Mouse (Mus musculus) heart, adult 2 months (tissue): ENCODE data around the gene Phospho1. TPM values are rescaled to one million over a fixed set of nuclear protein-coding genes. Genes with fewer than 3 reads are reported as not detected.

Source experiments
- DNase-seq, 2 experiments: peaks; one replicate each; pipeline ENCODE4 v3.0.0; 2021
- H3K27ac ChIP-seq: fragments of 200-600 bp; 2 replicates; pipeline ENCODE4 v1.8.1; 2022
- H3K27me3 ChIP-seq: fragments of 200-500 bp; 2 replicates; pipeline ENCODE4 v1.6.1; 2012; ENCODE audit warnings: mild to moderate bottlenecking, low read length, inconsistent platforms, mixed read lengths; ENCODE audit not compliant: control insufficient read depth, insufficient read depth
- H3K36me3 ChIP-seq: fragments of 200-500 bp; 2 replicates; pipeline ENCODE4 v1.6.1; 2012; ENCODE audit warnings: low read length, inconsistent platforms; ENCODE audit not compliant: control insufficient read depth, insufficient read depth
- H3K4me1 ChIP-seq: fragments of 200-500 bp; 2 replicates; pipeline ENCODE4 v1.6.1; 2011; ENCODE audit warnings: low read length; ENCODE audit not compliant: control insufficient read depth, insufficient read depth
- H3K4me3 ChIP-seq: fragments of 200-600 bp; 2 replicates; pipeline ENCODE4 v1.8.1; 2022
- H3K79me2 ChIP-seq: fragments of 200-500 bp; replicated peaks from 2 replicates; pipeline ENCODE4 v1.6.1; 2012; ENCODE audit warnings: mild to moderate bottlenecking, inconsistent platforms, low read length, moderate library complexity, mixed read lengths; ENCODE audit not compliant: control insufficient read depth, insufficient read depth
- H3K9ac ChIP-seq: fragments of 200-500 bp; 2 replicates; pipeline ENCODE4 v1.6.1; 2012; ENCODE audit warnings: low read depth, mild to moderate bottlenecking, control low read depth, inconsistent platforms, low read length, mixed read lengths
- CTCF ChIP-seq: fragments of 200-600 bp; IDR thresholded peaks from 2 replicates; pipeline ENCODE4 v1.8.1; 2022; ENCODE audit warnings: antibody characterized with exemption, mild to moderate bottlenecking, moderate library complexity
- EP300 ChIP-seq: fragments of 200-500 bp; IDR thresholded peaks from 2 replicates; pipeline ENCODE4 v1.6.1; 2011; ENCODE audit warnings: low read depth, low read length, control low read depth; ENCODE audit not compliant: insufficient read depth
- POLR2A ChIP-seq: fragments of 200-500 bp; IDR thresholded peaks from 2 replicates; pipeline ENCODE4 v1.6.1; 2011; ENCODE audit warnings: mild to moderate bottlenecking, low read depth, low read length, control low read depth; ENCODE audit not compliant: insufficient read depth
- WGBS: fragments of 180-500 bp; shearing (Covaris S2); methylation state at CpG from one replicate; pipeline ENCODE4 v1.1.7; 2018; 5-methylcytosine and 5-hydroxymethylcytosine counted together
- intact Hi-C: fragments of 180-260 bp; cut with DNase I; formaldehyde crosslinking; loops from one replicate; pipeline ENCODE4 v1.15.1; 2025
- polyA plus RNA-seq: library from polyadenylated mRNA; depleted of rRNA; stranded (reverse); fragments of >200 nt; gene quantifications from 2 replicates; pipeline ENCODE4 v1.2.3, GENCODE M21; 2012
- total RNA-seq, 2 experiments: library from RNA; stranded (reverse); gene quantifications; 2 replicates each; pipeline ENCODE4 v1.2.3; 2021

Phospho1 gene
- total and polyA plus RNA-seq, 3 experiments, result 181 to 244 (median 206) TPM

GRCm38 (mm10) chr11:95807884-95808283, 16.4 kb upstream of the Phospho1 start:
- Histone ChIP-seq H3K36me3 (no peaks in the 10 kb centered on the region), H3K9ac (no peak overlapping the region), H3K27me3 (no peaks in the 10 kb centered on the region), H3K79me2 (no peaks in the 10 kb centered on the region), H3K4me3 (no peak overlapping the region), H3K27ac (no peak overlapping the region), H3K4me1 (peaks cover 9% of the 10 kb centered on the region)
- intact Hi-C loops, result no loop called here
- DNase-seq, result no peak
- WGBS, result 97% methylated on average over 5 of the region's 5 CpGs
- TF ChIP-seq EP300 (no peak), POLR2A (no peak), CTCF (no peak)

- 29% methylated on average over 5 of the region's 5 CpGs for WGBS
- Histone ChIP-seq H3K79me2 (no peaks in the 10 kb centered on the region), H3K27ac (peak overlapping the region; percentile 40), H3K4me3 (no peak overlapping the region), H3K36me3 (no peaks in the 10 kb centered on the region), H3K27me3 (no peaks in the 10 kb centered on the region), H3K4me1 (peaks cover 9% of the 10 kb centered on the region), H3K9ac (no peak overlapping the region)
- intact Hi-C loops, result no loop called here
- TF ChIP-seq CTCF, result no peak
- no peak for TF ChIP-seq POLR2A
- TF ChIP-seq EP300, result no peak
- peak in 1 of 2 experiments; percentile 70 for DNase-seq
These were observed 15.8 kb upstream of the Phospho1 start for GRCm38 (mm10) chr11:95808448-95809011.

GRCm38 (mm10) chr11:95809603-95810002, 14.7 kb upstream of the Phospho1 start:
- Histone ChIP-seq H3K9ac (no peak overlapping the region), H3K79me2 (no peaks in the 10 kb centered on the region), H3K27ac (no peak overlapping the region), H3K36me3 (no peaks in the 10 kb centered on the region), H3K4me3 (no peak overlapping the region), H3K27me3 (no peaks in the 10 kb centered on the region), H3K4me1 (peaks cover 9% of the 10 kb centered on the region)
- intact Hi-C loops, result no loop called here
- WGBS, result 44% methylated on average over 5 of the region's 5 CpGs
- DNase-seq, result no peak
- TF ChIP-seq POLR2A, result no peak

- Histone ChIP-seq H3K36me3 (no peaks in the 10 kb centered on the region), H3K27ac (no peak overlapping the region), H3K4me3 (no peak overlapping the region), H3K4me1 (peaks cover 2% of the 10 kb centered on the region), H3K27me3 (no peaks in the 10 kb centered on the region), H3K9ac (no peak overlapping the region), H3K79me2 (no peaks in the 10 kb centered on the region)
- intact Hi-C loops, result no loop called here
- DNase-seq, result no peak
- WGBS, result 72% methylated on average over 7 of the region's 7 CpGs
- no peak for TF ChIP-seq EP300
- no peak for TF ChIP-seq POLR2A
- TF ChIP-seq CTCF, result no peak
These were observed 13.5 kb upstream of the Phospho1 start for GRCm38 (mm10) chr11:95810828-95811227.

GRCm38 (mm10) chr11:95811741-95812140, 12.6 kb upstream of the Phospho1 start:
- DNase-seq, result no peak
- Histone ChIP-seq H3K36me3 (no peaks in the 10 kb centered on the region), H3K9ac (no peak overlapping the region), H3K4me1 (peaks cover 1% of the 10 kb centered on the region; the same call in 1 of the 2 replicates), H3K27ac (no peak overlapping the region), H3K27me3 (no peaks in the 10 kb centered on the region), H3K4me3 (no peak overlapping the region), H3K79me2 (no peaks in the 10 kb centered on the region)
- WGBS, result 87% methylated on average over 6 of the region's 6 CpGs
- no peak for TF ChIP-seq EP300
- TF ChIP-seq CTCF, result no peak
- TF ChIP-seq POLR2A, result no peak
- intact Hi-C loops, result no loop called here

- Histone ChIP-seq H3K36me3 (no peaks in the 10 kb centered on the region), H3K27ac (no peak overlapping the region), H3K4me3 (no peak overlapping the region), H3K79me2 (no peaks in the 10 kb centered on the region), H3K4me1 (peaks cover 1% of the 10 kb centered on the region; the same call in 1 of the 2 replicates), H3K27me3 (no peaks in the 10 kb centered on the region), H3K9ac (no peak overlapping the region)
- intact Hi-C loops, result no loop called here
- no peak for TF ChIP-seq POLR2A
- TF ChIP-seq EP300, result no peak
- TF ChIP-seq CTCF, result no peak
- no peak for DNase-seq
- WGBS, result 88% methylated on average over 4 of the region's 4 CpGs
These were observed 12.1 kb upstream of the Phospho1 start for GRCm38 (mm10) chr11:95812224-95812623.
